Mouse (Mus musculus): ENCODE measurements around the gene Rps3.

Gene Rps3

GRCm38 (mm10) chr7:99444012-99444411 lies 39.5 kb downstream of the Rps3 start:
- DNase-seq (ENCODE audit: extremely low read depth, insufficient read length, low spot score): no peak

DNA sequence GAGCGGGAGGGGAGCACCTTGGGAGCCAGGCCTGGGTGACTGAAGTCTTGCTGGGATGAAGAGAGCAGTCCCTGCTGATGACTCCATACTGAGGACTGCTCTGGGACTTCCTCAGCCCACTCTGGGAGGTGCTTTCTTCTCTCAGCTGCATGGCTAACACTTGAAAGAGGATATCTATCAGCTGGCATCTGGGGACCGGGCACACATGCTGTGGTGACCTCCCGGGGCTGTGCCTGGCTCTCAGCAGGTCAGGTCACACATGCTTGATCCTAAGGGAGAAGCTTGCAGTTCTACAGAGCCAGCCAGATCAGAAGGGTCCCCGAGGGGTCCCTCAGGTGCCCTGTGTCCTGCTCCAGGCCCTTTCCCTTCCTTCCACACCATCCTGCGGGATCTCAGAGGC lies 40.4 kb downstream of the Rps3 start:
- DNase-seq (ENCODE audit: extremely low read depth, insufficient read length, low spot score): no peak

DNA sequence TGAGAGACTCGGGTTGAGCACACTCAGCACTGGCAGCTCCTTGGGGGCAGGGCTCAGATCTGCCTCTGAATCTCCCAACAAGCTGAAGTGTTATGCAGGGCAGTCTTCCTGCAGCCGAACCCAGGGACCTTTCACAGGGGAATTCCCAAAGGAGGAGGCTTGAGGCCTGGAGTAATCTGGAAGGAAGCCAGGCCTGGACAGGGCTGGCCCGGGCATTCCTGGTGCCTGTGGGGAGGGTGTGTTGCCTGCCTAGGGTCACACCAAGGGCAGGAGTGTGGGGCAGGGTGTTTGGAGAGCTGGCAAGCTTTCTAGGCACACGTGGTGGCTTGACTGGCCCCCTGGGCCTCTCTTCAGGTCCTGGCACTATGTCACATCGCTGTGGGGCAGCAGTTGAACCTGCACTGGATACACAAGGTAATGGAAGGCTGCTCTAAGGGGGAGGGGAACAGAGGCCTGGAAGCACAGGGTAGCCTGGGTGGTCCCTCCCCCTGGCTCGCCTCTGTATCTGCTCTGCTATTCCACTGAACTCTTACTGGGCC lies 41.9 kb downstream of the Rps3 start:
- peak; percentile 87 for DNase-seq (ENCODE audit: extremely low read depth, insufficient read length, low spot score)

DNA sequence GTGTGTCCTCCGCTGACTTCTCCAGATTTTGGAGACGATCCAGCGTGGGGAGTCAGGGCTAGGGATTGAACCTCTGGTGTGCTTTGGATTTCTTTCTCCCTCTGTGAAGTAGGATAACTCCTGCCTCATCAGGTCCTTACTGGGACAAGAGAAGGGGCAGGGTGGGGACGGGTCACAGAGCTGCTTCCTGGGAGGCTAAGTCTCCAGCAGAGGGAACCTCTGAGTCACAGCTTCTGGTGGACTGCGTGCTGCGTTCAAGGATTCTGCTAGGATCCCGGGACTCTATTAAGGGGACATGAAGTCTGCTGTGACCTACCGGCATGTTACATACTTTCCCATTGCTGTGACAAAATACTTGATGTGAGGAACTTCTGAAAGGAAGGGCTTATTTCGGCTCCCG lies 44.7 kb downstream of the Rps3 start:
- DNase-seq (ENCODE audit: extremely low read depth, insufficient read length, low spot score): no peak

DNA sequence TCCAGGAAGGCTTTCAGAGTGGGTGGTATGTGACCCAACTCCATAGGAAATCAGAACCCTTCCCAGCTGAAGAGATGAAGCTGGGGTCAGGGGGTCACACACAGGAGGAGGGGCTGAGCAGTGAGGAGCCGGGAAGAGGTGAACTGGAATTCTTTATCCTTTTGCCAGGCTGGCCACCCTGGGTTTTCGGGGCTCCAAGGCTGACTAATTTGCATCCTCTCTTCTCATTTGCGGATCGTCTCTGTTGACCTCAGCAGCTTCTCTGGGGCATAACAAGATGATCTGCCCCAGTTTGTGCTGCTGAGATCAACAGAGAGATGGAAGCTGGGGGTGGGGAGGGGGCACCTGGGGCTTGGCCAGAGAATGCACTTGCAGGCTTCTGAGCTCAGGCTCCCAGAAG lies 47.0 kb downstream of the Rps3 start:
- no peak for DNase-seq (ENCODE audit: extremely low read depth, insufficient read length, low spot score)

GRCm38 (mm10) chr7:99434672-99435250 lies 48.8 kb downstream of the Rps3 start:
- DNase-seq (ENCODE audit: extremely low read depth, insufficient read length, low spot score): no peak

DNA sequence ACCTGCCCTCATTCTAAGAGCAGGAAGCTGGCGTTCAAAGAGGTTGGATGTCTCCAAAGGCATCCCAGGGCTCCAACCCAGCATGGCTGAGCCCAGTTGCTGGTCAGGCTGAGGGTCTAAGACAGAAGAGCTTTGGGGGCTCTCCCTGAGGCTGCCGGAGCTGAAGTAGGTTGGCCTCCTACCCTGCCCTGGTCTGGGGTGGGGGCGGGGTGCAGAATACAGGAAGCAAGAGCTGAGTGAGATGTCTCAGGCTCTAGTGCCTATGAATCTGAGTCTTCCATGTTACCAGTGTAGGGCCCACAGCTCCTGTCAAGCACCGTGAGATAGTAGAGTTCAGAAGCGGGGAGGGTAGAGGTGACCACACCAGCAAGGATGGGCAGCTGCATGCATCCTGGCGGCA lies 50.7 kb downstream of the Rps3 start:
- no peak for DNase-seq (ENCODE audit: extremely low read depth, insufficient read length, low spot score)

DNA sequence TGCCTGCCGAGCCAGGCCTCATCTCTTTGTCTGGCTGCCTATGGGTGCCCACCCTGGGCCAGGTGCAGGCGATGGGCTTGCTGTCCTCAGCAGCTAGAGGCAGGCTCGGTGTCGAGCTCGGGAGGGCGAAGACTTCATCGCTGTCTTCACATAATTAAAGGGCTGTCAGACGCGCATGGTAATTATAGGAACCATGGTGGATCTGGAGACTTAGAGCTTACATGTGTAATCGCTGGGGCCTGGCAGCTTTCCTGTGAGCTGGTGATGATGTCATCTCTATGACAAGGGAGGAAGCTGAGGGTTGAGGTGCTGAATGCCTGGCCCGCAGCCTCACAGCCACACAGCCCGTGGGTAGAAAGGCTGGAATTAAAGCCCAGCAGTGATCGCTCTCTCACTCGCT lies 51.3 kb downstream of the Rps3 start:
- peak; percentile 65 for DNase-seq (ENCODE audit: extremely low read depth, insufficient read length, low spot score)

GRCm38 (mm10) chr7:99430246-99430645 lies 53.3 kb downstream of the Rps3 start:
- no peak for DNase-seq (ENCODE audit: extremely low read depth, insufficient read length, low spot score)

DNA sequence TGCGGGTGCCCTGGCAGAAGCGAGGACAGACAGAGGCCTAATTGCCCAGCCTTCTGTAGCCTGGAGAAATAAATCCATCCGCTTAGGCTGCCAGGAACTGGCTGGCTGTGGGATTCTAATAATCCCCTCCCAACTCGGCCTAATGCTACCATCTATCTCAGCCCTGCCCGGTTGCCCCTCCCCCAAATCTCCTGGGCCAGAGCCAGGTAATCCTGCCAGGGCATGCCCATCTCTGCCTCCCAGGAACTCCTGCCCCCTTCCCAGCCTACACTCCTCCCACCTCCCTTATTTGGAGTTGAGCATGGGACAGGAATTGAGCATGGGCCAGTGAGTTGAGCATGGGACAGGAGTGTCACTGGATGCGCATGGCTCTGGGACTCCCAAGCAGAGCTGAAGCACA lies 53.8 kb downstream of the Rps3 start:
- DNase-seq (ENCODE audit: extremely low read depth, insufficient read length, low spot score): no peak

DNA sequence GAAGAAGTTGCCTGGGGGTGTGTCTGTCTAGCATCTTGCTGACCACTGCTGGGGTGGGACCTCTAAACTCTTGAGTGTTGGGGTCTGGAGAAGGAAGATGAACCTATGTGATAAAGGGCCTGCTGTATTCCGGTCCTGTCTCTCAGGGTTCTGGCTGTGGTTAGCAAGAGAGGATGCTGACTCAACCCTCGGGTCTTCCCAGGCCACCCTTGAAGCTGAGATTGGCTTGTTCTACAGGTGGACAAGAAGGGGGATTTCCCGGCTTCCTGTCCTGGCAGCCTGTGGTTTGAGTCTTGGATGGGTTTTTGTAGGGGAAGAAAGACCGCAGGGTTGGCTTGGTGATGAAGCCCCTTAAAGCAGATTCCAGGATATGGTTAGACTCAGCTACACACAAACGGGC lies 54.7 kb downstream of the Rps3 start:
- peak; percentile 70 for DNase-seq (ENCODE audit: extremely low read depth, insufficient read length, low spot score)

- DNase-seq (ENCODE audit: extremely low read depth, insufficient read length, low spot score): no peak
Observed at GRCm38 (mm10) chr7:99427987-99428386, 55.6 kb downstream of the Rps3 start.
